Mouse (Mus musculus) olfactory bulb, adult 2 months (tissue): ENCODE results near the gene 4931428F04Rik. TPM values are rescaled to one million over a fixed set of nuclear protein-coding genes. Genes with fewer than 3 reads are reported as not detected.

Source experiments
- H3K27ac ChIP-seq: fragments of 200-500 bp; 2 replicates; pipeline ENCODE4 v1.5.1; 2012; ENCODE audit warnings: low read depth, low read length; ENCODE audit not compliant: insufficient read depth
- H3K4me1 ChIP-seq: fragments of 200-500 bp; 2 replicates; pipeline ENCODE4 v1.6.1; 2012; ENCODE audit warnings: low read length; ENCODE audit not compliant: control insufficient read depth, insufficient read depth
- H3K4me3 ChIP-seq: fragments of 200-500 bp; 2 replicates; pipeline ENCODE4 v1.5.1; 2012; ENCODE audit warnings: mild to moderate bottlenecking, low read depth, low read length, moderate library complexity; ENCODE audit not compliant: insufficient read depth
- CTCF ChIP-seq: fragments of 200-500 bp; IDR thresholded peaks from 2 replicates; pipeline ENCODE4 v1.5.1; 2012; ENCODE audit warnings: low read depth, mild to moderate bottlenecking, low read length, moderate library complexity; ENCODE audit not compliant: insufficient read depth
- POLR2A ChIP-seq: fragments of 200-500 bp; IDR thresholded peaks from 2 replicates; pipeline ENCODE4 v1.6.1; 2012; ENCODE audit warnings: mild to moderate bottlenecking, low read depth, low read length, moderate library complexity; ENCODE audit not compliant: insufficient read depth
- WGBS: fragments of 180-500 bp; shearing (Covaris S2); methylation state at CpG from one replicate; pipeline ENCODE4 v1.1.7; 2018; 5-methylcytosine and 5-hydroxymethylcytosine counted together
- polyA plus RNA-seq: library from polyadenylated mRNA; stranded (reverse); fragments of >200 nt; gene quantifications from 2 replicates; pipeline ENCODE4 v1.2.4, GENCODE M21; 2012; ENCODE audit warnings: low replicate concordance; ENCODE audit not compliant: missing spikeins, insufficient read depth, insufficient read length

Gene 4931428F04Rik
- polyA plus RNA-seq, 1 experiment: not detected

GRCm38 (mm10) chr8:105268342-105269074, 21.2 kb downstream of the 4931428F04Rik start:
- H3K4me1 ChIP-seq: peaks cover 37% of the 10 kb centered on the region
- 3% methylated on average over 65 of the region's 65 CpGs for WGBS
- 0 out of 2 replicates have a peak, but pooled peaks have one; percentile 24 for TF ChIP-seq POLR2A
- TF ChIP-seq CTCF: no peak
- H3K27ac ChIP-seq: peak overlapping the region; percentile 58
- H3K4me3 ChIP-seq: peak overlapping the region; percentile 50

- Histone ChIP-seq H3K27ac (no peak overlapping the region), H3K4me3 (no peak overlapping the region), H3K4me1 (peaks cover 37% of the 10 kb centered on the region)
- 55% methylated on average over 13 of the region's 13 CpGs for WGBS
- TF ChIP-seq CTCF (no peak), POLR2A (no peak)
These were observed 22.9 kb downstream of the 4931428F04Rik start for GRCm38 (mm10) chr8:105266775-105267174.

GRCm38 (mm10) chr8:105265128-105265527, 24.5 kb downstream of the 4931428F04Rik start:
- Histone ChIP-seq H3K27ac (no peak overlapping the region), H3K4me1 (peaks cover 29% of the 10 kb centered on the region), H3K4me3 (no peak overlapping the region)
- no peak for TF ChIP-seq CTCF
- TF ChIP-seq POLR2A: no peak
- 21% methylated on average over 10 of the region's 10 CpGs for WGBS

- TF ChIP-seq POLR2A (peak; percentile 29; the same call in 1 of the 2 replicates), CTCF (no peak)
- H3K27ac ChIP-seq: no peak within 1 kb of the TSS
- peaks cover 28% of the 10 kb centered on the region for H3K4me1 ChIP-seq
- WGBS: 2% methylated on average over 54 of the region's 54 CpGs
- peak within 1 kb of the TSS; percentile 54 for H3K4me3 ChIP-seq
These were observed 25.4 kb downstream of the 4931428F04Rik start, which contains the start of the genes Tradd and Fbxl8 for GRCm38 (mm10) chr8:105264024-105264982. Gene Tradd, minus strand, starts transcription at chr8:105264609. Gene Fbxl8, plus strand, starts transcription at chr8:105264648.

GRCm38 (mm10) chr8:105263244-105263912, 26.3 kb downstream of the 4931428F04Rik start:
- Histone ChIP-seq H3K27ac (no peak overlapping the region), H3K4me1 (peaks cover 30% of the 10 kb centered on the region), H3K4me3 (no peak overlapping the region)
- 41% methylated on average over 16 of the region's 16 CpGs for WGBS
- no peak for TF ChIP-seq CTCF
- no peak for TF ChIP-seq POLR2A

GRCm38 (mm10) chr8:105261326-105261980, 28.2 kb downstream of the 4931428F04Rik start:
- WGBS: 92% methylated on average over 12 of the region's 12 CpGs
- no peak for TF ChIP-seq CTCF
- TF ChIP-seq POLR2A: no peak
- Histone ChIP-seq H3K27ac (no peak overlapping the region), H3K4me3 (no peak overlapping the region), H3K4me1 (peaks cover 24% of the 10 kb centered on the region)

GRCm38 (mm10) chr8:105260371-105261099, 29.1 kb downstream of the 4931428F04Rik start:
- TF ChIP-seq CTCF (no peak), POLR2A (no peak)
- WGBS: 81% methylated on average over 7 of the region's 7 CpGs
- no peak overlapping the region for H3K4me3 ChIP-seq
- no peak overlapping the region for H3K27ac ChIP-seq
- H3K4me1 ChIP-seq: peaks cover 24% of the 10 kb centered on the region

GRCm38 (mm10) chr8:105259721-105260320, 29.8 kb downstream of the 4931428F04Rik start:
- no peak overlapping the region for H3K27ac ChIP-seq
- no peak for TF ChIP-seq POLR2A
- TF ChIP-seq CTCF: peak; percentile 97
- H3K4me3 ChIP-seq: peak overlapping the region; percentile 51
- H3K4me1 ChIP-seq: peaks cover 28% of the 10 kb centered on the region
- 5% methylated on average over 30 of the region's 30 CpGs for WGBS
